Mouse (Mus musculus) CD4-positive, CD25-positive, alpha-beta regulatory T cell (primary cell): ENCODE data around the gene Fank1. TPM values are rescaled to one million over a fixed set of nuclear protein-coding genes. Genes with fewer than 3 reads are reported as not detected.

Source experiments
- polyA plus RNA-seq: library from polyadenylated mRNA; unstranded; fragments of 100-300 nt; shearing (Covaris generic); gene quantifications from one replicate; pipeline ENCODE4 v1.2.1, GENCODE M21; 2017

Gene Fank1
- not detected for polyA plus RNA-seq

GRCm38 (mm10) chr7:133776626-133776996 lies at the start of gene Fank1:
Fank1 (plus strand) TSS chr7:133776861.

GRCm38 (mm10) chr7:133782717-133783435 lies 6.2 kb downstream of the Fank1 start, which contains the start of gene Dhx32:
Dhx32 (minus strand) TSS chr7:133782726.

Other genes starting within 250 kb of the Fank1 start
- gene Tex36, start 174.7 kb upstream of the Fank1 start, polyA plus RNA-seq: not detected
- 30.7 TPM for gene Edrf1, start 139.3 kb upstream of the Fank1 start, polyA plus RNA-seq
- gene Mmp21, start 96.8 kb upstream of the Fank1 start, polyA plus RNA-seq: 0.25 TPM
- 171 TPM for gene Bccip, start 67.5 kb upstream of the Fank1 start, polyA plus RNA-seq
- gene Uros, start 66.8 kb upstream of the Fank1 start, polyA plus RNA-seq: 41.1 TPM
- 26.1 TPM for gene Dhx32, start 5.9 kb downstream of the Fank1 start, polyA plus RNA-seq